Mouse (Mus musculus) midbrain, embryonic 11.5 days (tissue): ENCODE results near the gene Timm8a2. TPM values are rescaled to one million over a fixed set of nuclear protein-coding genes. Genes with fewer than 3 reads are reported as not detected.

Experiments
- ATAC-seq: fragments of 200-750 bp; cut with Nextera tagmentation; 2 replicates; pipeline ENCODE4 v1.8.0; 2017; ENCODE audit warnings: moderate TSS enrichment, moderate library complexity; ENCODE audit not compliant: low FRiP score
- DNase-seq: peaks from one replicate; pipeline ENCODE4 v3.0.0; 2015; ENCODE audit warnings: low spot score; ENCODE audit errors: missing footprints
- H3K27ac ChIP-seq: fragments of 300-500 bp; sonication (generic); 2 replicates; pipeline ENCODE4 v1.5.1; 2014; ENCODE audit warnings: low read depth, low read length
- H3K27me3 ChIP-seq: fragments of 300-500 bp; sonication (generic); 2 replicates; pipeline ENCODE4 v1.6.1; 2014; ENCODE audit warnings: mild to moderate bottlenecking, low read length, moderate library complexity, mixed read lengths; ENCODE audit not compliant: control insufficient read depth, insufficient read depth
- H3K36me3 ChIP-seq: fragments of 300-500 bp; sonication (generic); 2 replicates; pipeline ENCODE4 v1.6.1; 2014; ENCODE audit warnings: mild to moderate bottlenecking, low read length, moderate library complexity, mixed read lengths; ENCODE audit not compliant: control insufficient read depth, insufficient read depth
- H3K4me1 ChIP-seq: fragments of 300-500 bp; sonication (generic); 2 replicates; pipeline ENCODE4 v1.6.1; 2014; ENCODE audit warnings: low read length; ENCODE audit not compliant: control insufficient read depth, insufficient read depth
- H3K4me2 ChIP-seq: fragments of 300-500 bp; sonication (generic); 2 replicates; pipeline ENCODE4 v1.6.1; 2014; ENCODE audit warnings: mild to moderate bottlenecking, moderate library complexity
- H3K4me3 ChIP-seq: fragments of 300-500 bp; sonication (generic); 2 replicates; pipeline ENCODE4 v1.5.1; 2014; ENCODE audit warnings: low read depth, low read length
- H3K9ac ChIP-seq: fragments of 300-500 bp; sonication (generic); 2 replicates; pipeline ENCODE4 v1.6.1; 2014; ENCODE audit warnings: low read length
- H3K9me3 ChIP-seq: fragments of 300-500 bp; sonication (generic); 2 replicates; pipeline ENCODE4 v1.6.1; 2016; ENCODE audit warnings: low read length; ENCODE audit not compliant: control insufficient read depth
- WGBS: fragments of 180-500 bp; shearing (Covaris S2); extraction: QIAGEN DNeasy Blood & Tissue Kit; methylation state at CpG from one replicate; pipeline ENCODE4 v1.1.7; 2014; 5-methylcytosine and 5-hydroxymethylcytosine counted together
- polyA plus RNA-seq: library from polyadenylated mRNA; unstranded; fragments of >200 nt; fragmentation: Nextera tagmentation; extraction: Ambion mirVana; gene quantifications from 2 replicates; pipeline ENCODE4 v1.2.1, GENCODE M21; 2014

Timm8a2 gene
- 0.18 TPM in 1 of 2 replicates, not detected in the other for polyA plus RNA-seq

- Histone ChIP-seq H3K36me3 (no peaks in the 10 kb centered on the region), H3K4me1 (no peaks in the 10 kb centered on the region), H3K9me3 (no peaks in the 10 kb centered on the region), H3K4me3 (no peak within 1 kb of the TSS), H3K27ac (no peak within 1 kb of the TSS), H3K9ac (no peak within 1 kb of the TSS), H3K27me3 (no peaks in the 10 kb centered on the region), H3K4me2 (no peak within 1 kb of the TSS)
- ATAC-seq (no peak), DNase-seq (no peak)
- 94% methylated on average over 13 of the region's 13 CpGs for WGBS
Observed at GRCm38 (mm10) chr14:122034451-122034850, at the start of gene Timm8a2. TSS of gene Timm8a2 (plus strand) at chr14:122034674.

DNA sequence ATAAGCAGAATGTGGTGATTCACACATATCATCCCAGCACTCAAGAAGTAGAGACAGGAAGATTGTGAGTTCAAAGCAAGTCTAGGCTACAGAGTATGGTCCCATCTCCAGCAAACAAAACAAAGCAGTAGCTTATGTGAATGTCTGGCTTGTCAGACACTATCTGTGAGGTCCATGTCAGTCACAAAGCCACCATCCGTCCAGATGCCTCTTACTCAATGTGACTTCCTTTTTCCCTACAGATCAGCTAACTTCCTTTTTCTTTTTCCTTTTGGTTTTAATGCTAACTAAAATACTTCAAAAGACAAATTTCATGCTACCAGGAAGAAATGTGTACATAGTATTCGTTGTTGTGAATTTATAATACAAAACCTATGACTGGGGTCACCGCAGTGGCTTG lies 49.0 kb upstream of the Timm8a2 start:
- H3K36me3 ChIP-seq: no peaks in the 10 kb centered on the region
- ATAC-seq (no peak), DNase-seq (peak; percentile 4)
- no peak overlapping the region for H3K4me2 ChIP-seq
- no peaks in the 10 kb centered on the region for H3K4me1 ChIP-seq
- no peak overlapping the region for H3K27ac ChIP-seq
- WGBS: 90% methylated on average over 3 of the region's 3 CpGs
- no peak overlapping the region for H3K9ac ChIP-seq
- H3K4me3 ChIP-seq: no peak overlapping the region
- H3K9me3 ChIP-seq: no peaks in the 10 kb centered on the region
- no peaks in the 10 kb centered on the region for H3K27me3 ChIP-seq

DNA sequence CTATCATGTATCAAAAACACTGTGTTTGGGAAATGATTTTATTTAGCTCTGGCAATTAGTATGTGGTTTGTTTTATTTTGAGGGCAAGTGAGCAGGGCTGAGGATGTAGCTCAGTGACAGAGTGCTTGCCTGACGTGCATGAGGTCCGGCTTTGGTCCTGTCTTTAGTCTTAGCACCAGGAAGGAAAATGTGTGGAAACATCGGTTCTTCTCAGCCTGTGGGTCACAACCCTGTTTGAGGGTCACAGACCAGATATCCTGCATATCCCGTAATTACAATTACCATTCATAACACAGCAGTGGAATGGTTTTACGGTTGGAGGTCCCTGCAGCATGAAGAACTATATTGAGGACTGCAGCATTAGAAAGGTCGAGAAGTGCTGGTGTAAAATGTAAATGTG lies 48.4 kb upstream of the Timm8a2 start:
- DNase-seq: no peak
- 85% methylated on average over 6 of the region's 6 CpGs for WGBS

GRCm38 (mm10) chr14:121987287-121987686 lies 47.2 kb upstream of the Timm8a2 start:
- DNase-seq: no peak
- ATAC-seq: no peak
- Histone ChIP-seq H3K4me1 (no peaks in the 10 kb centered on the region), H3K4me3 (no peak overlapping the region), H3K9ac (no peak overlapping the region), H3K9me3 (no peaks in the 10 kb centered on the region), H3K27ac (no peak overlapping the region), H3K4me2 (no peak overlapping the region), H3K27me3 (no peaks in the 10 kb centered on the region), H3K36me3 (no peaks in the 10 kb centered on the region)
- WGBS: 100% methylated on average over 1 of the region's 1 CpGs

More for the DNA sequence above, 48.4 kb upstream of the Timm8a2 start:
- Histone ChIP-seq H3K27me3 (no peaks in the 10 kb centered on the region), H3K9me3 (no peaks in the 10 kb centered on the region), H3K4me3 (no peak overlapping the region), H3K27ac (no peak overlapping the region), H3K4me1 (no peaks in the 10 kb centered on the region), H3K9ac (no peak overlapping the region), H3K36me3 (no peaks in the 10 kb centered on the region), H3K4me2 (no peak overlapping the region)
- ATAC-seq: no peak

DNA sequence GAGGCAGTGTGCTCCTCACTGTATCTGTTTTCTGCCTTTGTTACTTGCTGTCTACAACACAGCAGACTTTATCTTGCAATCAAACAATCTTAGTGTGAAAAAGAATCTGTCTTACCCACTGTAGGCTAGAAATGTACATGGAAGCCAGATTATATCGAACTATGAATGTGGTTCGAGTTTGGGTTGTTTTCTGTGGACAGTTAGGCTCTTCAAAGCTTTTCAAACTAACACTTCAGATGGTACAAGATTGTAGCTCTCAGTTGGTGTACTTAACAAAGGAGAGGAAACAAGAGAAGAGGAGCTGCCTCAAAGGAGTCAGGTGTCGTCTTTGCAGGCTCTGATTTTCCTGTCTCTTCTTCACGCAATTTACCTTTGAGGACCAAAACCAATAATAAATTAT lies 46.8 kb upstream of the Timm8a2 start:
- DNase-seq: no peak
- Histone ChIP-seq H3K36me3 (no peaks in the 10 kb centered on the region), H3K9ac (no peak overlapping the region), H3K27ac (no peak overlapping the region), H3K27me3 (no peaks in the 10 kb centered on the region), H3K4me2 (no peak overlapping the region), H3K4me1 (no peaks in the 10 kb centered on the region), H3K4me3 (no peak overlapping the region), H3K9me3 (no peaks in the 10 kb centered on the region)
- WGBS: 85% methylated on average over 4 of the region's 4 CpGs
- ATAC-seq: no peak

DNA sequence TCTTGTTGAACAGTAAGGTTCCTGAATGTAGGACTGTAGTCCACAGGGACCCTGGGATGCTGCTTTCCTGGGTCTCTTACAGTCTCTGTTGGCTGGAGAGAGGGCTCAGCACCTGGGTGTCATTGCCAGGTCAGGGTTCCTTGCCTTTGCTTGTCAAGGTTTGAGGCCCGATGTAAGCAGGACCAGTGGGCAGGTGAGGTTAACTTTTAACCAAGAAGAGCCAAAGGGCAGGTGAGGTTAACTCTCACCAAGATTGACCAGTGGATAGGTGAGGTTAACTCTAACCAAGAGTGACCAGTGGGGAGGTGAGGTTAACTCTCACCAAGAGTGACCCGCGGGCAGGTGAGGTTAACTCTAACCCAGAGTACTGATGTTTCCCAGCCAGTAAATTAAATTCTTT lies 45.1 kb upstream of the Timm8a2 start:
- WGBS: 94% methylated on average over 3 of the region's 3 CpGs
- Histone ChIP-seq H3K27ac (no peak overlapping the region), H3K9ac (no peak overlapping the region), H3K9me3 (no peaks in the 10 kb centered on the region), H3K4me2 (no peak overlapping the region), H3K36me3 (peaks cover 3% of the 10 kb centered on the region; the same call in 1 of the 2 replicates), H3K4me1 (no peaks in the 10 kb centered on the region), H3K27me3 (no peaks in the 10 kb centered on the region), H3K4me3 (no peak overlapping the region)
- DNase-seq: no peak
- ATAC-seq: no peak

DNA sequence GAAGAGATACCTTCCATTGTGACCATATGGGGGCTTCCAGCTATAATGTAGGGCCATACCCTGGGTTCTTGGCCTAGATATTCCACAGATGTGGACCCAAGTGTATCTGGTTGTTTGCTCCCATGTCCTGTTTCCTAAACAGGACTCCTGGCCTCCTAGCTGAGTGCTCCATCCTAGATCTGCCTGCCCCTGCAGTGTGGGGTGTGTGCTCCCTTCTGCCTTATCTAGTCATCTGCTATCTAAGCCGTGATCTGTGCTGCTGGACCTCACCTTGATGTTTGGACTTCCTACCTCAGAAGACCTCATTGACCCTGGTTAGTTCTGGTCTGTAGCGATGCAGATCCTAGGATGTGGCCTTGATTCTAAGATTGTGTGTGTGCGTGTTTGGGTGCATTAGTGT lies 44.6 kb upstream of the Timm8a2 start:
- ATAC-seq (no peak), DNase-seq (no peak)
- Histone ChIP-seq H3K9me3 (no peaks in the 10 kb centered on the region), H3K4me3 (no peak overlapping the region), H3K4me2 (no peak overlapping the region), H3K27ac (no peak overlapping the region), H3K36me3 (peaks cover 5% of the 10 kb centered on the region; the same call in 1 of the 2 replicates), H3K27me3 (no peaks in the 10 kb centered on the region), H3K4me1 (no peaks in the 10 kb centered on the region), H3K9ac (no peak overlapping the region)
- 98% methylated on average over 3 of the region's 3 CpGs for WGBS

DNA sequence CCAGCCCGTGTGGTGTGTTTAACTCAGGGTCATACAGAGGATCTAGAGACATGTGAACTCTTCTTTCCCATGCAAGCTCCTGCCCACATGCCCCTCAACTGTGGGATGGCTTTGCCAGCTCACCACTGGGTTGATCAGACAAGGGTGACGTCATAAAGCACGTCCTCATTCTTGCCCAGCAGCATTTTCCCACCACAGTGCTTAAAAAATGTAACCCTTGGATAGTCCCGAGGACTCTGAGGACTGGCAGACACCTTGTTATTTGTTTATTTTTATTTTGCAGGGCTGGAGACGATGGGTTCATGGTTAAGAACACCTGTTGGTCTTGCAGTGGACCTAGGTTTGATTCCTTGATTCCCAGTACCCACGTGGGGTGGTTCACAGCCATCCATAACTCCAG lies 43.6 kb upstream of the Timm8a2 start:
- peaks cover 5% of the 10 kb centered on the region; the same call in 1 of the 2 replicates for H3K36me3 ChIP-seq
- no peak overlapping the region for H3K4me3 ChIP-seq
- DNase-seq: no peak
- no peak overlapping the region for H3K27ac ChIP-seq
- H3K27me3 ChIP-seq: no peaks in the 10 kb centered on the region
- H3K9me3 ChIP-seq: no peaks in the 10 kb centered on the region
- no peak overlapping the region for H3K9ac ChIP-seq
- H3K4me1 ChIP-seq: no peaks in the 10 kb centered on the region
- 90% methylated on average over 6 of the region's 6 CpGs for WGBS
- no peak overlapping the region for H3K4me2 ChIP-seq
- ATAC-seq: no peak

GRCm38 (mm10) chr14:121991921-121992320 lies 42.6 kb upstream of the Timm8a2 start:
- Histone ChIP-seq H3K9me3 (no peaks in the 10 kb centered on the region), H3K4me1 (no peaks in the 10 kb centered on the region), H3K27ac (no peak overlapping the region), H3K36me3 (peaks cover 5% of the 10 kb centered on the region; the same call in 1 of the 2 replicates), H3K4me3 (no peak overlapping the region), H3K27me3 (no peaks in the 10 kb centered on the region), H3K9ac (no peak overlapping the region), H3K4me2 (no peak overlapping the region)
- DNase-seq: no peak
- ATAC-seq: no peak
